Mouse (Mus musculus): ENCODE measurements at regions not wholly inside any gene's neighbourhood (a gene's known extent, or its start where the extent isn't known, plus 50 kb on each side); places are given as distances from the start of the nearest gene placed in this dataset.

- peak; percentile 6 to 12 for DNase-seq (ENCODE audit: low spot score in 2 of 2)
Observed at GRCm38 (mm10) chr2:124718985-124719384, 348.9 kb upstream of the Slc24a5 start.

- DNase-seq (ENCODE audit: low spot score in 2 of 2), result peak; percentile 3 to 14
Observed at GRCm38 (mm10) chr2:124719820-124720478, 348.0 kb upstream of the Slc24a5 start.

DNA sequence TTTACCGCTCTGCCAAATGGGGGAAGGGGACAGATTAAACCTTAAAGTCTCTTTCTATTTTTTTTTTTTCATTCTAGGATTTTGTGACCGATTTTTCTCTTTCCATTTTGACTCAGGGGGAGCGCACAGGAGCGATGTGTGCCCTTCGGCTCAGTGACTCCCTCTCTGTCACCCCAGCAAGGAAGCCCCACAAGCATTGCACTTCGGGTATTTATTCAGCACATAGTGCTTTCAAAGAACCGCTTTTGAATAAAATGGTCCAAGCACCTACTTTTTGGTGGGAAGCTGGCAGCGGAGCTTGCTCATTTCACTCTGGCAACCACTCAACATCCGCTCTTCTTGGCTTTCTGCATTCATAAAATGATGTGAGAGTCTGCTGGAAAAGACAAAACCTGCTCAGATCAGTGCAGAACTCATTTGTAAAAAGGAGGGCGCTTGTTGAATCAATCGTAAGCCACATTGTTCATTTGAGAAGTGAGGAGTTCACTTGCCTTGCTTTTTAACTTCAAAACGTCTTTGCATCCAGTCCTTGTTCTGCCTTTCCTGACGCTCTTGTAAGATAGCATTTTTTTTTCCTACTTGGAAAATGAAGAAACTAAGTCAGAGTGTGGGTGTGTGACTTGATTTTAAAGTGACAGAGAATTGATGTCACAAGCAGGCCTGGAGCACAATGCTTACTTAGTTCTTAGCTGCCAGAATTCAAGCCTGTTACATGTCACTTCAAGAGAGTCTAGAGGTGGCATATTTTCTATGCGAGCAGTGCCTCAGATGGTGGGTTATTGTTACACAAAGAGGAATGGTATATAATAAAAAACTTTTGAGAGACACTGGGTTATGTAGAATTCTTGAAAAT, 347.1 kb upstream of the Slc24a5 start:
- no peak for DNase-seq (ENCODE audit: low spot score in 2 of 2)

DNA sequence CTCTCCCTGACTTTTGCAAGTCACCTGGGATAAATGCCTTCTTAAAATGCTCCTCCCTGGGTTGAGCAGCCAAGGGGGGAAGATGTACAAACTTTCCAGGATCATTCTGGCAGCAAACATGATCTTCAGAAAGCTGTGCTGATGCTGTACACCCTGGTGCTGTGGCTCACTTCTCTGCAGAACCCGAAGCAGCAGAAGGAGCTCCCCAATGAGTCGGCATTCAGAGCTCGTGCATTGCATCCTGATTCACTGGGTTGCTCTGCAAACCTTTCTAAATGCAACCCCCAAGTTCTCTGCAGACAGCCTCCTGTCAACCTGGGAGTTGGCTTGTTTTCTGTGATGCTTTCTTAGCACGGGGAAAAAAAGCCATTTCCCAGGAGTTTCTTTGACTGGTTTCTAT, 343.8 kb upstream of the Slc24a5 start:
- DNase-seq (ENCODE audit: low spot score in 2 of 2), result no peak

GRCm38 (mm10) chr2:124724827-124725480, 343.0 kb upstream of the Slc24a5 start:
- DNase-seq (ENCODE audit: low spot score in 2 of 2), result no peak

GRCm38 (mm10) chr2:124727979-124728378, 339.9 kb upstream of the Slc24a5 start:
- DNase-seq (ENCODE audit: low spot score in 2 of 2), result no peak

DNA sequence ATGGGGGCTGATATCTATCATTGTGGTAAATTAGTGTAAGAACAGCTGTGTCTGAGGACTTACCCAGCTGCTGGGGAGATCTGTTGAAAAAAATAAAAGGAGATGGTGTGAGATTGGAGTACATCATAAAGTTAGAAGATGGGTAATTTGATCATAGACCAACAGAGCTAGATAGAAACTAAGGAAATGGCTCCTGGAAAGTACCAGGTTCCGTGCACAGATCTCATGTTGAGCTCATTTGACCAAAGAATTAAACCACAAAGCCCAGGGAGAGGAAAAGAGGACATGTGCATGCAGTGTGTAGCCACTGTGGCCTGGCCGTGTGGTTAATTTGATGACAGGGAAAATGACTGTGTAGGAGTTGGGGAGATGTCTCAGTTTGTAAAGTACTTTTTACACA, 335.3 kb upstream of the Slc24a5 start:
- no peak for DNase-seq (ENCODE audit: low spot score in 2 of 2)

- no peak for DNase-seq (ENCODE audit: low spot score in 2 of 2)
Observed at GRCm38 (mm10) chr2:124740848-124741247, 327.1 kb upstream of the Slc24a5 start.

GRCm38 (mm10) chr2:124742964-124743363, 325.0 kb upstream of the Slc24a5 start:
- no peak for DNase-seq (ENCODE audit: low spot score in 2 of 2)

GRCm38 (mm10) chr2:124745045-124745444, 322.9 kb upstream of the Slc24a5 start:
- no peak for DNase-seq (ENCODE audit: low spot score in 2 of 2)

GRCm38 (mm10) chr2:124747119-124747518, 320.8 kb upstream of the Slc24a5 start:
- DNase-seq (ENCODE audit: low spot score in 2 of 2), result no peak

- peak in 1 of 2 experiments; percentile 7 for DNase-seq (ENCODE audit: low spot score in 2 of 2)
Observed at GRCm38 (mm10) chr2:124747627-124748026, 320.3 kb upstream of the Slc24a5 start.

DNA sequence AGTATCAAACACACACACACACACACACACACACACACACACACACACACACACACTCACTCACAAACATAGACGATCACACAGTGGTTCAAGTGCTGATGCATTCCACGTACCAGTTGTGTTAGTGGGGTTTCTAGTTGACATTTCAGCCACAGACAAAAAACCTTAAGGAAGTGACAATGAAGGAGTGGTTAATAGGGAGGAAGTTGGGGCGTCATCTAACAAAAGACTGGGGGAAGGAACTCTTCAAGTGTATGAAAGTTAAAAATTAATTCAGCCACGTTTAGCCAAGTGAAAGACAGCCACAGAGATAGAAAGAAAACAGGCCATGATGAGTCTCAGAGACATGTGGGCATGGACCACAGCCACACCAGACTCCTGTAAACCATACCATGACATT, 316.1 kb upstream of the Slc24a5 start:
- no peak for DNase-seq (ENCODE audit: low spot score in 2 of 2)

DNA sequence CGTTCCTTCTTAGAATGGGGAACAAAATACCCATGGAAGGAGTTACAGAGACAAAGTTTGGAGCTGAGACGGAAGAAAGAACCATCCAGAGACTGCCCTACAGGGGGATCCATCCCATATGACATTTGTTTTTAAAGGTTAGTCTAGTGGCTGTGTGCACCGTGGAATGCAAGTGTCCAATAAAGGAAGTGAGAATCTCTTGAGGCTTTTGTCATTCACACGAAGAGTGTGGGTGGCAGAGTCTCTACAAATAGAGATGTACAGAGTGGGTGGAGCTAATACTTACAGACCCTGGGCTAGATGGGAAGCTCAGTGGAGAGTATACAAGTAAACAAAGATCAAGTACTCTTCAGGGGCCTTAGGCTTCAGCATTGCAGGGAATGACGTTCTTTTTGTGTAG, 314.2 kb upstream of the Slc24a5 start:
- no peak for DNase-seq (ENCODE audit: low spot score in 2 of 2)

GRCm38 (mm10) chr2:124755244-124755643, 312.7 kb upstream of the Slc24a5 start:
- no peak for DNase-seq (ENCODE audit: low spot score in 2 of 2)

- no peak for DNase-seq (ENCODE audit: low spot score in 2 of 2)
Observed at GRCm38 (mm10) chr2:124758992-124759391, 308.9 kb upstream of the Slc24a5 start.

GRCm38 (mm10) chr2:124763650-124764049, 304.3 kb upstream of the Slc24a5 start:
- DNase-seq (ENCODE audit: low spot score in 2 of 2), result no peak

DNA sequence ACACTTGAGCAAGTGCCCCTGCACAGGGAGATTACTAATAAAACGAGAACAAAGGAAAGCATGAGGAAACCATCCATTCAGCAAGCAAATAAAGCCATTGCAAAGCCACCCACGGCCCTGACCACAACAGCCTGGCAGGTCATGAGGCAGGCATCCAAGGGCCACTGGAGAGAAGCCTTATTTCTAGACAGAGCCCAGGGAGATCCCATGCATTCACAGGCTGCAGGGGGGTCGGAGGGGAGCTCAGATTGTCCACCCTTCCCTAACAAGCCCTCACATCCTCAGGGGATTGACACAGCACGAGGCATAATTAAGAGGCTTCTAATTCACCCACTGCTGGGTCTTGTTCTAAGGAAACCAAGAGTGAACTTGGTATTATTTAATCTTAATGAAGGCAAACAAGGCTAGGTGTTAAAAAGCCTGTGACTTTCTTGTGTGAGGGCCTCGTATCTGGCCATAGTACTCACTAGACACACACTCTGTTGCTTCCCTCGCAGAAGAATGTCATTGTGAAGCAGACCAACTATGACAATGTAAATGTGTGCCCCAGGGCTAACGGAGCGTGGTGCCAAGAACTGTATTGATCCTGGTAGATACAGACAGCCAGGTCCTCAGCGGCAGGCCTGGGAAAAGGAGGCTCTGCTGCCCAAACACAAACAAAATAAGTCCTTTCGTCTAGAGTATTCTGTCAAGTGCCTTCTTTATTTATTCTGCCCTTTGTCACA, 303.6 kb upstream of the Slc24a5 start:
- no peak for DNase-seq (ENCODE audit: low spot score in 2 of 2)

GRCm38 (mm10) chr2:124769267-124769967, 298.5 kb upstream of the Slc24a5 start:
- no peak for DNase-seq (ENCODE audit: low spot score in 2 of 2)

DNA sequence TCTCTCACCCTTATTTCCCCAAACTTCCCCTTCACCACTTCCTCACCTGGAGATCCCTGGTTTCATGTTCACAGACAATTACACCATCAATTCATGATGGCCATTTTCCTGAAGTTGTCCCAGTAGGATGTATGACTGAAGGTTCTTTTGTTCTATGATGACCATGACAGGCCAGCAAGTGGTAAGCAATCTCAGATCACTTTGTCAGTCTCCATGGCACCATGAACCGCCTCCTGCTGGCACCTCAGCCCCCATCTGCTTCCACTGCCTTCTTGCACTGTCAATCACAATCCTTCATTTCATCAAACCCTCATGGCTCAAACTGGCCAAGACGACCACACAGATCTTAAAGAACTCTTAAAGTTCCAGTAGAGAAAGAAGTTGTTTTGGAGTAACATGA, 297.9 kb upstream of the Slc24a5 start:
- no peak for DNase-seq (ENCODE audit: low spot score in 2 of 2)

GRCm38 (mm10) chr2:124772055-124772708, 295.7 kb upstream of the Slc24a5 start:
- peak in 1 of 2 experiments; percentile 51 for DNase-seq (ENCODE audit: low spot score in 2 of 2)
